Mouse (Mus musculus): Measurements from ENCODE around the gene Lsm2.
"Not testable (repeated sequence)": the region's sequence is repeated elsewhere in the genome, so short reads cannot be mapped to it uniquely, and the experiment has no call there.

Lsm2 gene

GRCm38 (mm10) chr17:35026206-35026605 lies 44.5 kb downstream of the Lsm2 start:
- CTCF ChIA-PET, result interaction anchor here (0.6 to 0.7 kb wide), 4 partner anchors 19 to 241 kb away, joined by 4 to 5 read pairs (median 4); no protein-coding TSS in a partner anchor

- CTCF ChIA-PET, result interaction anchor here (0.6 to 1.2 kb wide), 2 partner anchors 19 to 357 kb away, joined by 4 to 5 read pairs; partner anchors contain the start of gene Msh5
These were observed 45.8 kb downstream of the Lsm2 start, which contains the start of gene Sapcd1 for GRCm38 (mm10) chr17:35027277-35028068. TSS of gene Sapcd1 (minus strand) at chr17:35028016.

GRCm38 (mm10) chr17:35028315-35028714 lies 46.7 kb downstream of the Lsm2 start:
- CTCF ChIA-PET, result interaction anchor here (0.6 to 1.2 kb wide), 3 partner anchors 18 to 356 kb away, joined by 4 to 5 read pairs (median 5); partner anchors contain the start of gene Msh5

GRCm38 (mm10) chr17:35029691-35030532 lies 48.2 kb downstream of the Lsm2 start:
- CTCF ChIA-PET, result interaction anchor here (0.6 to 1.2 kb wide), 2 partner anchors 30 to 81 kb away, joined by 3 to 5 read pairs; no protein-coding TSS in a partner anchor

GRCm38 (mm10) chr17:35031272-35031671 lies 49.6 kb downstream of the Lsm2 start:
- CTCF ChIA-PET, result no interaction called here

- CTCF ChIA-PET, result no interaction called here
These were observed 50.2 kb downstream of the Lsm2 start for GRCm38 (mm10) chr17:35031880-35032279.

- CTCF ChIA-PET, result no interaction called here
These were observed 50.7 kb downstream of the Lsm2 start for GRCm38 (mm10) chr17:35032323-35032870.

- CTCF ChIA-PET, result not testable (repeated sequence)
These were observed 52.0 kb downstream of the Lsm2 start for GRCm38 (mm10) chr17:35033703-35034102.

- CTCF ChIA-PET, result interaction anchor here (0.6 to 0.7 kb wide), 2 partner anchors 12 to 90 kb away, joined by 3 read pairs; no protein-coding TSS in a partner anchor
These were observed 53.2 kb downstream of the Lsm2 start for GRCm38 (mm10) chr17:35034896-35035295.

Measured in spleen, embryonic (tissue).